Mouse (Mus musculus) forebrain, embryonic 13.5 days (tissue): Measurements from ENCODE around the gene Pigu. TPM values are rescaled to one million over a fixed set of nuclear protein-coding genes. Genes with fewer than 3 reads are reported as not detected.

Experiments
- ATAC-seq: fragments of 200-750 bp; cut with Nextera tagmentation; 2 replicates; pipeline ENCODE4 v1.8.0; 2017
- H3K27ac ChIP-seq: fragments of 300-500 bp; sonication (generic); 2 replicates; pipeline ENCODE4 v1.5.1; 2015; ENCODE audit warnings: inconsistent platforms, mild to moderate bottlenecking, moderate library complexity
- H3K27me3 ChIP-seq: fragments of 300-500 bp; sonication (generic); 2 replicates; pipeline ENCODE4 v1.6.1; 2015; ENCODE audit warnings: mild to moderate bottlenecking, inconsistent platforms
- H3K36me3 ChIP-seq: fragments of 300-500 bp; sonication (generic); 2 replicates; pipeline ENCODE4 v1.6.1; 2015; ENCODE audit warnings: mild to moderate bottlenecking, inconsistent platforms; ENCODE audit not compliant: poor library complexity, severe bottlenecking
- H3K4me1 ChIP-seq: fragments of 300-500 bp; sonication (generic); 2 replicates; pipeline ENCODE4 v1.6.1; 2015; ENCODE audit warnings: inconsistent platforms
- H3K4me2 ChIP-seq: fragments of 300-500 bp; sonication (generic); 2 replicates; pipeline ENCODE4 v1.6.1; 2015; ENCODE audit warnings: inconsistent platforms, mild to moderate bottlenecking, moderate library complexity
- H3K4me3 ChIP-seq: fragments of 300-500 bp; sonication (generic); 2 replicates; pipeline ENCODE4 v1.5.1; 2015; ENCODE audit warnings: mild to moderate bottlenecking, inconsistent platforms
- H3K9ac ChIP-seq: fragments of 300-500 bp; sonication (generic); 2 replicates; pipeline ENCODE4 v1.6.1; 2015; ENCODE audit warnings: mild to moderate bottlenecking, inconsistent platforms
- H3K9me3 ChIP-seq: fragments of 300-500 bp; sonication (generic); replicated peaks from 2 replicates; pipeline ENCODE4 v1.6.1; 2016; ENCODE audit warnings: inconsistent platforms
- WGBS: fragments of 180-500 bp; shearing (Covaris S2); methylation state at CpG from one replicate; pipeline ENCODE4 v1.1.7; 2015; 5-methylcytosine and 5-hydroxymethylcytosine counted together
- polyA plus RNA-seq: library from polyadenylated mRNA; unstranded; fragments of >200 nt; fragmentation: Nextera tagmentation; extraction: Ambion mirVana; gene quantifications from 2 replicates; pipeline ENCODE4 v1.2.1, GENCODE M21; 2015

Gene Pigu
- polyA plus RNA-seq, 1 experiment from 2014 or later = 44.6 TPM

- no peak overlapping the region for H3K4me2 ChIP-seq
- H3K36me3 ChIP-seq = peaks cover 44% of the 10 kb centered on the region
- H3K27me3 ChIP-seq = no peaks in the 10 kb centered on the region
- ATAC-seq = no peak
- H3K27ac ChIP-seq = no peak overlapping the region
- no peaks in the 10 kb centered on the region for H3K4me1 ChIP-seq
- H3K9ac ChIP-seq = no peak overlapping the region
- H3K9me3 ChIP-seq = no peaks in the 10 kb centered on the region
- no peak overlapping the region for H3K4me3 ChIP-seq
- 95% methylated on average over 2 of the region's 2 CpGs for WGBS
These were observed 38.6 kb downstream of the Pigu start for GRCm38 (mm10) chr2:155318618-155319017.

GRCm38 (mm10) chr2:155313671-155314070, 43.6 kb downstream of the Pigu start:
- no peaks in the 10 kb centered on the region for H3K27me3 ChIP-seq
- WGBS = 44% methylated on average over 6 of the region's 6 CpGs
- no peak overlapping the region for H3K9ac ChIP-seq
- no peaks in the 10 kb centered on the region for H3K9me3 ChIP-seq
- H3K4me3 ChIP-seq = no peak overlapping the region
- peaks cover 35% of the 10 kb centered on the region for H3K36me3 ChIP-seq
- H3K4me1 ChIP-seq = no peaks in the 10 kb centered on the region
- no peak overlapping the region for H3K4me2 ChIP-seq
- H3K27ac ChIP-seq = no peak overlapping the region
- no peak for ATAC-seq

GRCm38 (mm10) chr2:155308936-155309592, 48.2 kb downstream of the Pigu start:
- H3K27ac ChIP-seq = peak overlapping the region; percentile 22; the same call in 1 of the 2 replicates
- ATAC-seq = no peak
- WGBS = 45% methylated on average over 3 of the region's 3 CpGs

GRCm38 (mm10) chr2:155299563-155299962, 57.7 kb downstream of the Pigu start:
- Histone ChIP-seq H3K4me3 (no peak overlapping the region), H3K27me3 (no peaks in the 10 kb centered on the region), H3K4me1 (no peaks in the 10 kb centered on the region), H3K9ac (no peak overlapping the region), H3K4me2 (no peak overlapping the region), H3K36me3 (peaks cover 76% of the 10 kb centered on the region), H3K9me3 (no peaks in the 10 kb centered on the region), H3K27ac (no peak overlapping the region)
- ATAC-seq = no peak
- WGBS = 93% methylated on average over 4 of the region's 4 CpGs

More at GRCm38 (mm10) chr2:155308936-155309592, 48.2 kb downstream of the Pigu start:
- Histone ChIP-seq H3K9me3 (no peaks in the 10 kb centered on the region), H3K4me3 (no peak overlapping the region), H3K4me2 (no peak overlapping the region), H3K27me3 (no peaks in the 10 kb centered on the region), H3K36me3 (peaks cover 43% of the 10 kb centered on the region), H3K4me1 (no peaks in the 10 kb centered on the region), H3K9ac (no peak overlapping the region)

- H3K4me3 ChIP-seq = no peak overlapping the region
- H3K4me1 ChIP-seq = no peaks in the 10 kb centered on the region
- no peaks in the 10 kb centered on the region for H3K9me3 ChIP-seq
- H3K4me2 ChIP-seq = no peak overlapping the region
- 97% methylated on average over 6 of the region's 6 CpGs for WGBS
- H3K9ac ChIP-seq = no peak overlapping the region
- H3K27ac ChIP-seq = no peak overlapping the region
- no peak for ATAC-seq
- no peaks in the 10 kb centered on the region for H3K27me3 ChIP-seq
- H3K36me3 ChIP-seq = peaks cover 94% of the 10 kb centered on the region
These were observed 61.8 kb downstream of the Pigu start for GRCm38 (mm10) chr2:155295453-155295852.

GRCm38 (mm10) chr2:155293946-155294345, 63.3 kb downstream of the Pigu start:
- peaks cover 89% of the 10 kb centered on the region for H3K36me3 ChIP-seq
- ATAC-seq = no peak

GRCm38 (mm10) chr2:155293382-155293781, 63.8 kb downstream of the Pigu start:
- Histone ChIP-seq H3K27me3 (no peaks in the 10 kb centered on the region), H3K4me2 (no peak overlapping the region), H3K9ac (no peak overlapping the region), H3K9me3 (no peaks in the 10 kb centered on the region), H3K36me3 (peaks cover 84% of the 10 kb centered on the region), H3K27ac (no peak overlapping the region), H3K4me1 (no peaks in the 10 kb centered on the region), H3K4me3 (no peak overlapping the region)
- ATAC-seq = no peak
- WGBS = 83% methylated on average over 2 of the region's 2 CpGs

More at GRCm38 (mm10) chr2:155293946-155294345, 63.3 kb downstream of the Pigu start:
- Histone ChIP-seq H3K27me3 (no peaks in the 10 kb centered on the region), H3K4me3 (no peak overlapping the region), H3K4me1 (no peaks in the 10 kb centered on the region), H3K9ac (no peak overlapping the region), H3K27ac (no peak overlapping the region), H3K9me3 (no peaks in the 10 kb centered on the region), H3K4me2 (no peak overlapping the region)
- 95% methylated on average over 4 of the region's 4 CpGs for WGBS

GRCm38 (mm10) chr2:155290066-155290465, 67.2 kb downstream of the Pigu start:
- H3K9ac ChIP-seq = no peak overlapping the region
- H3K9me3 ChIP-seq = no peaks in the 10 kb centered on the region
- no peak overlapping the region for H3K27ac ChIP-seq
- H3K27me3 ChIP-seq = no peaks in the 10 kb centered on the region
- H3K4me2 ChIP-seq = no peak overlapping the region
- ATAC-seq = no peak
- 94% methylated on average over 8 of the region's 8 CpGs for WGBS
- no peaks in the 10 kb centered on the region for H3K4me1 ChIP-seq
- no peak overlapping the region for H3K4me3 ChIP-seq
- peaks cover 62% of the 10 kb centered on the region for H3K36me3 ChIP-seq

- ATAC-seq = no peak
- Histone ChIP-seq H3K36me3 (peaks cover 59% of the 10 kb centered on the region), H3K27ac (no peak overlapping the region), H3K9me3 (no peaks in the 10 kb centered on the region), H3K4me1 (no peaks in the 10 kb centered on the region), H3K27me3 (no peaks in the 10 kb centered on the region), H3K4me3 (no peak overlapping the region), H3K4me2 (no peak overlapping the region), H3K9ac (no peak overlapping the region)
- WGBS = 85% methylated on average over 4 of the region's 4 CpGs
These were observed 69.6 kb downstream of the Pigu start for GRCm38 (mm10) chr2:155287456-155288250.

GRCm38 (mm10) chr2:155285744-155286143, 71.5 kb downstream of the Pigu start:
- Histone ChIP-seq H3K9me3 (no peaks in the 10 kb centered on the region), H3K27ac (no peak overlapping the region), H3K36me3 (peaks cover 46% of the 10 kb centered on the region), H3K27me3 (no peaks in the 10 kb centered on the region), H3K9ac (no peak overlapping the region), H3K4me2 (no peak overlapping the region), H3K4me3 (no peak overlapping the region), H3K4me1 (no peaks in the 10 kb centered on the region)
- 78% methylated on average over 6 of the region's 6 CpGs for WGBS
- no peak for ATAC-seq

GRCm38 (mm10) chr2:155284647-155285046, 72.6 kb downstream of the Pigu start:
- Histone ChIP-seq H3K27ac (no peak overlapping the region; the same call in 1 of the 2 replicates), H3K9ac (no peak overlapping the region), H3K9me3 (no peaks in the 10 kb centered on the region), H3K4me3 (no peak overlapping the region), H3K36me3 (peaks cover 47% of the 10 kb centered on the region), H3K4me1 (no peaks in the 10 kb centered on the region), H3K27me3 (no peaks in the 10 kb centered on the region), H3K4me2 (no peak overlapping the region)
- ATAC-seq = no peak
- 84% methylated on average over 7 of the region's 7 CpGs for WGBS

GRCm38 (mm10) chr2:155283793-155284192, 73.4 kb downstream of the Pigu start:
- Histone ChIP-seq H3K36me3 (peaks cover 52% of the 10 kb centered on the region), H3K9me3 (no peaks in the 10 kb centered on the region), H3K27ac (no peak overlapping the region), H3K4me1 (no peaks in the 10 kb centered on the region), H3K4me3 (no peak overlapping the region), H3K4me2 (no peak overlapping the region), H3K27me3 (no peaks in the 10 kb centered on the region), H3K9ac (no peak overlapping the region)
- WGBS = 84% methylated on average over 4 of the region's 4 CpGs
- ATAC-seq = no peak
